Mouse (Mus musculus) brown adipose tissue, adult 24 weeks (tissue): ENCODE results near the gene Tppp2. TPM values are rescaled to one million over a fixed set of nuclear protein-coding genes. Genes with fewer than 3 reads are reported as not detected.
A peak's percentile ranks its signal among the peaks of the same experiment; 100 is the strongest.
"Not testable (repeated sequence)": the region's sequence is repeated elsewhere in the genome, so short reads cannot be mapped to it uniquely, and the experiment has no call there.

ENCODE experiments used
- H3K27ac ChIP-seq: fragments of 200-500 bp; replicated peaks from 2 replicates; pipeline ENCODE4 v1.5.1; 2012; ENCODE audit warnings: low read depth, mild to moderate bottlenecking, low read length
- H3K4me1 ChIP-seq: fragments of 200-500 bp; 2 replicates; pipeline ENCODE4 v1.6.1; 2012; ENCODE audit warnings: low read length, mixed read lengths; ENCODE audit not compliant: control insufficient read depth, insufficient read depth, insufficient read length
- H3K4me3 ChIP-seq: fragments of 200-500 bp; 2 replicates; pipeline ENCODE4 v1.5.1; 2012; ENCODE audit warnings: low read depth, mild to moderate bottlenecking, low read length, moderate library complexity; ENCODE audit not compliant: insufficient read depth
- polyA plus RNA-seq: library from polyadenylated mRNA; stranded (reverse); fragments of >200 nt; gene quantifications from 2 replicates; pipeline ENCODE4 v1.2.4, GENCODE M21; 2012; ENCODE audit not compliant: missing spikeins, insufficient read depth, insufficient read length

The Tppp2 gene
- polyA plus RNA-seq, 1 experiment: not detected

GRCm38 (mm10) chr14:51921759-51922570 lies 3.7 kb downstream of the Tppp2 start:
- Histone ChIP-seq H3K27ac (no peak overlapping the region), H3K4me1 (no peaks in the 10 kb centered on the region; the same call in 1 of the 2 replicates), H3K4me3 (no peak overlapping the region)

DNA sequence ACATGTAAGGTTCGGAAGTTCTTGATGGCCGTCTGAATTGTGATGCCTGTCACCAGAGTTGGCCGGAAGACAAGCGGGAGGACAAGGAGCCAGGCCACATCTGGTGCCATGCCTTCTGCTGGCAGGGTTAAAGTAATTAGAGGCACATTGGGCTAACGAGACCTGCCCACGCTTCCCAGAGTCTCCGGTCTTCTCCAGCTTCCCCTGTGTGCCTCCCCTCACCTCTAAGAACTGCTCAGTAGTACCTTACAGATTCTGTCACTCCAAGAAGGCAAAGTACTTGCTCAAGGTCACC lies 4.3 kb downstream of the Tppp2 start, which contains the start of gene Rnase13:
Gene Rnase13 (minus strand): TSS at position 203 of the 295 bp plus-strand sequence.
- no peak within 1 kb of the TSS for H3K27ac ChIP-seq
- no peaks in the 10 kb centered on the region; the same call in 1 of the 2 replicates for H3K4me1 ChIP-seq
- no peak within 1 kb of the TSS for H3K4me3 ChIP-seq

DNA sequence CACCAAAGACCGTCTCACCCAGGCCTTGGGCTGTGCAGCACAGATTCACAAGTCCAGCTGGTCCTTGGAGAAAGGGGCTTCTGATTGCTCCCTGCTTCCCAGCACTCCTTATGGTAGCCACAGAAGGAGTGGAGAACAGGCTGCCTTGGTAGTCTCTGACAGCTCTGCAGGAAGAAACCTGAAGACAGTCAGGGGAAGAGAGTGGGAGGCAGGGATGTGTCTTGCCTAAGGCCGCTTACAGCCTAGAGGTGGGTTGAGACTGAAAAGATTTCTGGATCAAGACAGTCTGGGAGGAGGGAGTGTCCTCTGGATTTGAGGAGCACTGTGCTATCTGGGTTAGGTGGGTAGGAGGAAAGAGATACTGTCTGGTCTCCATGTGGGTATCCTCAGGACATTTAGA lies 4.7 kb downstream of the Tppp2 start:
- no peaks in the 10 kb centered on the region; the same call in 1 of the 2 replicates for H3K4me1 ChIP-seq
- no peak overlapping the region for H3K4me3 ChIP-seq
- no peak overlapping the region for H3K27ac ChIP-seq

DNA sequence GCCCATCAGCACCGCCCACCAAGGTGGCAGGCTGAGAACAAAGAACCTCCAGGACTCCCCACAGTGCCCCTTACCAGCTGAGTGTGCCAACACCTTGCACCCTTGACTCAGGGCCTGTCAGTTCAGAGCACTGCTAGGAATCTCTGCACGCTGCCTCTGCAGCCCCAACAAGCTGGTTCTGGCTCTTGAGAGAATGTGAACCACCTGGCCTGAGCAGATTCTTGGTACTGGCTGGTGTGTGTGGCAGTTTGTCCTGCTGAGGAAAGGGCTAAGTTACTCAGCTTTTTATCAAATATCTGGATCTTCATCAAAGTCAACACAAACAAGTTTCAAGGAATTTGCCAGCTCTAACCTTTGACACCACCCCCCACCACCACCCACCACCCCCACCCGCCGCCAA lies 5.3 kb downstream of the Tppp2 start:
- no peak overlapping the region for H3K4me3 ChIP-seq
- no peak overlapping the region for H3K27ac ChIP-seq
- no peaks in the 10 kb centered on the region; the same call in 1 of the 2 replicates for H3K4me1 ChIP-seq

DNA sequence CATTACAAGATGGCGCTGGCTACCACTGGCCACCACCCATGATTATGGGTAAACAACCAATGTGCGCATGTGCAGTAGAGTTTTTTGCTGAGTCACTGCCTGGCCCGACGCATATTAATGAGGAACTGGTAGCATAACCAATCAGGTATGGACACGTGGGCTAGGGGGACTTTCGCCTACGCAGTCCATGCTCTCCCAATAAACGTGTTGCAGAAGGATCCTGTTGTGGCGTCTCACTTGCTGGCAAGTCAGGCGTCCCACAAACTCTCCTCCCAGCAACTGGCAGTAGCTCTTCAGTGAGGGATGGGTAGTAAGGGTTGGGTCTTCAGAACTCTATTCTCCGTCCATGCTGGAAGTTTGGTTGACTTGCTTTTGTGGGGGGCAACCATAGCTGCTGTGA lies 8.7 kb downstream of the Tppp2 start:
- not testable (repeated sequence) for H3K4me1 ChIP-seq, H3K27ac ChIP-seq, H3K4me3 ChIP-seq

- Histone ChIP-seq H3K4me3 (peak overlapping the region; percentile 22; the same call in 1 of the 2 replicates), H3K4me1 (peaks cover 6% of the 10 kb centered on the region; the same call in 1 of the 2 replicates), H3K27ac (peak overlapping the region; percentile 71)
Measured at GRCm38 (mm10) chr14:51929309-51929943, 11.2 kb downstream of the Tppp2 start.

DNA sequence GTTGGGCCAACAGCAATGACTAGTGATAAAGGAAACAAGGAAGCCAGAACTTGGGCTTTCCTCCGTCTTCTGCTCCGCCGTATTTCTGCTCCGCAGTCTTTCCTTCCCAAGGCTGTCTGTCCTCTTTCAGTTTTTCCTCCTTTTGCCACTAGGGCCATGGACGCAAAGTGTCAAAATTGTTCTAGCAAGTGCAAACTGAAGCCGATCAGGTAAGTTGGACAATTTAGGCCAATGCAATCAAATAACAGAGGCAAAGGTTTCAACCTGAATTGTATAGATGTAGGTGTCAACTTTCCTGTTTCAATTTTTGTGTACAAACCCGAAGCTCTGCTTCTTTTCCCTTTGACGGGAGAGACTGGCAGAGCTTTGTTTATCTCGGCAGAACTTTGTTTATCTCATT lies 11.7 kb downstream of the Tppp2 start:
- Histone ChIP-seq H3K27ac (peak overlapping the region; percentile 35; the same call in 1 of the 2 replicates), H3K4me3 (peak overlapping the region; percentile 22; the same call in 1 of the 2 replicates)

GRCm38 (mm10) chr14:51930824-51931223 lies 12.6 kb downstream of the Tppp2 start:
- no peak overlapping the region for H3K27ac ChIP-seq
- H3K4me1 ChIP-seq: peaks cover 6% of the 10 kb centered on the region; the same call in 1 of the 2 replicates
- no peak overlapping the region for H3K4me3 ChIP-seq

More for the DNA sequence above, 11.7 kb downstream of the Tppp2 start:
- H3K4me1 ChIP-seq: peaks cover 6% of the 10 kb centered on the region; the same call in 1 of the 2 replicates

- Histone ChIP-seq H3K27ac (no peak overlapping the region), H3K4me1 (peaks cover 6% of the 10 kb centered on the region; the same call in 1 of the 2 replicates), H3K4me3 (no peak overlapping the region)
Measured at GRCm38 (mm10) chr14:51932092-51933020, 14.1 kb downstream of the Tppp2 start.

DNA sequence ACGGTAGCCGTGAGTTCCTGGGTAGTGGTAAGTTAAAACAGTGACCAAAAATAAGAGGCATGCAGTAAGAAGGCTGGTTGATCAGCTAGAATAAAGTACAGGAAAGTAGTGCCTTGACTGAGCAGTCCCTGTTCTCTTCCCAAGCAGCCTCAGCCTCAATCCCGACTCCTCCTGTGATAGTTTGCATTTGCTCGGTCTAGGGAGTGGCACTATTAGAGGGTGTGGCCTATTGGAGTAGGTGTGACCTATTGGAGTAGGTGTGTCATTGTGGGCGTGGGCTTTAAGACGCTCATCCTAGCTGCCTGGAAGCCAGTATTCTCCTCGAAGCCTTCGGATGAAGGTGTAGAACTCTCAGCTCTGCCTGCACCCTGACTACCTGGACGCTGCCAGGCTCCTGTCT lies 20.8 kb downstream of the Tppp2 start:
- Histone ChIP-seq H3K27ac (no peak overlapping the region), H3K4me1 (peaks cover 6% of the 10 kb centered on the region), H3K4me3 (no peak overlapping the region)

- Histone ChIP-seq H3K27ac (peak overlapping the region; percentile 99), H3K4me1 (peaks cover 6% of the 10 kb centered on the region), H3K4me3 (peak overlapping the region; percentile 31)
Measured at GRCm38 (mm10) chr14:51940944-51941560, 22.8 kb downstream of the Tppp2 start.

GRCm38 (mm10) chr14:51941577-51941976 lies 23.4 kb downstream of the Tppp2 start:
- Histone ChIP-seq H3K4me1 (peaks cover 6% of the 10 kb centered on the region), H3K4me3 (peak overlapping the region; percentile 35), H3K27ac (peak overlapping the region; percentile 99)

GRCm38 (mm10) chr14:51942236-51942635 lies 24.0 kb downstream of the Tppp2 start:
- Histone ChIP-seq H3K4me1 (peaks cover 6% of the 10 kb centered on the region), H3K27ac (peak overlapping the region; percentile 96), H3K4me3 (peak overlapping the region; percentile 35)

DNA sequence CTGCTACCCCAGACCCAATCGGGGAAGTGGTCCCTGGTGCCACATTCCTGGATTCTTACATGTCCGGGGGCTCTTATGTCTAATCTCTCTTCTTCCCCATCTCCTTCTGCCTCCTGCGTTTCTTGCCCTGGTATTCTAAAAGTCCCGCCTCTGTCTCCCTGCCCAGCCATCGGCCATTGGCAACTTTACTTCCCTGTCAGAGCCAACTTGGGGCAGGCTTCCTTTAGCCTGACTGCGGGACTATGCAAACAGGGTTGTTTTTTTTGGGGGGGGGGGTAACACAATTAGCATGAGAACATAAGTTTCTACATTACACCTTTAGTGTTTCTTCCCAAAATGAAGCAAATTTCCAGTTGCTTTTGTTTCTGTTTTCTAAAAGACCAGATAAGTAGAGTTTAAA lies 25.1 kb downstream of the Tppp2 start:
- Histone ChIP-seq H3K27ac (no peak overlapping the region), H3K4me3 (no peak overlapping the region), H3K4me1 (peaks cover 6% of the 10 kb centered on the region)
